Mouse (Mus musculus): ENCODE measurements at regions not wholly inside any gene's neighbourhood (a gene's known extent, or its start where the extent isn't known, plus 50 kb on each side); places are given as distances from the start of the nearest gene placed in this dataset.

DNA sequence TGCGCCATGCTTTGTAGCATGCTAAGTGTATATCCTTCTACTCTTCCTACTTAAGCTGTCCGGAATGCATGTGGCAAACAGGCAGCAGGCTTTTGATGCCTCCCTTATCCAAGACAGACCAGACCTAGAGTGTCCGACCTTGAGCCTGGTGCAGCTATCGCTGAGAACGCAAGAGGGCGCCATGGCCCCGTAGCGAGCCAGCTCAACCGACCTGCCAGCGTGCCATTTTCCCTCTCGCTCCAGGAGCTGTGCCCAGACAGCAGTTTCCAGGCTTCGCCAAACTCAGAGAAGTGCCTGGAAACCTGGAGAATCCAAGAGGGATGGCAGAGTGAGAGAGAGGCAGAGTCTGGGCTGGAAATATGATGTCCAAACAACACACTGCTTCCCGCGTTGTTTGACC, 155.8 kb upstream of the Gm12830 start:
- Histone ChIP-seq H3K27me3 (ENCODE audit: insufficient read depth, low read length) (peaks cover 32% of the 10 kb centered on the region), H3K4me1 (ENCODE audit: insufficient read depth, low read length) (peaks cover 17% of the 10 kb centered on the region), H3K9ac (replicated peaks; ENCODE audit: low read length) (no peak overlapping the region), H3K4me2 (replicated peaks; ENCODE audit: low read depth, low read length) (peak overlapping the region; percentile 42), H3K4me3 (ENCODE audit: low read length) (peak overlapping the region; percentile 22; the same call in 1 of the 2 replicates), H3K9me3 (ENCODE audit: low read length) (no peaks in the 10 kb centered on the region), H3K36me3 (ENCODE audit: insufficient read depth, low read length) (no peaks in the 10 kb centered on the region), H3K27ac (ENCODE audit: low read length) (no peak overlapping the region)
- 5% methylated on average over 14 of the region's 14 CpGs for WGBS
- ATAC-seq (ENCODE audit: low FRiP score, low TSS enrichment) = peak; percentile 86

DNA sequence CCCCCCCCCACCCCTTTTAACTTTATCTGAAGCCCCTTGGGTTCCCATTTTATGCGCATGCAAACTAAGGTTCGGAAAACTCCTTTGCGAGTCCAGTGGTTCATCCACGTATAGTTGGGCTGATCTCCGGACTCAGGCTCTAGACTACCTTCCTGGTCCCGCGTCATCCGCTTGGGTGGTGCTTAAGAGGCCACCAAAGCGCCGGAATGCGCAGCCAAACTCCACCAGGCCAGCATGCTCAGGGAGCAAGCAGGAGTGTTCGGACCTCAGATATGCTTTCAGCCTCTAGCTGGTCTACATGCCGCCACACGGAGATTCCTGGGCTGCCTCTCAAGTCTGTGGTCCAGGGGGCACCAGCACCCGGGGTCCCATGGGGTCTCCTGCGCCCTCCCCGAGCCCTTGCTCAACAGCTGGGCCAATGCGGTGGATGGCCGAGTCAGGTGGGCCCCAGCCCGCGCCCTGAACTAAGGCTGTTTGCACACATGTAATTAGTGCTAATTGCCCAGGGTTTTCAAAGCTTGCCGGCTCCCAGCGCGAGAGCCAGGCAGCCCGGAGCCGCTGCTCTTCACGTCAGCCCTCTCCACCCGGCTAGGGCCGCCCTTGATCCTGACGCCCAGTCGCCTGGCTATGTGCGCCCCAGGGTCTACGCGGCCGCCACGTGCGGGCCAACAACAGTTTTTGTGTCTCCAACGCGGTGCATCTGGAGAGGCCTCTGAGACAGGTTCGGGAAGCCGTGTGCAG, 155.1 kb upstream of the Gm12830 start:
- WGBS = 9% methylated on average over 41 of the region's 41 CpGs
- Histone ChIP-seq H3K27me3 (ENCODE audit: insufficient read depth, low read length) (peaks cover 32% of the 10 kb centered on the region), H3K4me1 (ENCODE audit: insufficient read depth, low read length) (peaks cover 17% of the 10 kb centered on the region), H3K4me2 (replicated peaks; ENCODE audit: low read depth, low read length) (peak overlapping the region; percentile 42), H3K27ac (ENCODE audit: low read length) (no peak overlapping the region), H3K4me3 (ENCODE audit: low read length) (peak overlapping the region; percentile 23), H3K9ac (replicated peaks; ENCODE audit: low read length) (peak overlapping the region; percentile 51), H3K9me3 (ENCODE audit: low read length) (no peaks in the 10 kb centered on the region), H3K36me3 (ENCODE audit: insufficient read depth, low read length) (no peaks in the 10 kb centered on the region)
- ATAC-seq (ENCODE audit: low FRiP score, low TSS enrichment) = peak; percentile 20

DNA sequence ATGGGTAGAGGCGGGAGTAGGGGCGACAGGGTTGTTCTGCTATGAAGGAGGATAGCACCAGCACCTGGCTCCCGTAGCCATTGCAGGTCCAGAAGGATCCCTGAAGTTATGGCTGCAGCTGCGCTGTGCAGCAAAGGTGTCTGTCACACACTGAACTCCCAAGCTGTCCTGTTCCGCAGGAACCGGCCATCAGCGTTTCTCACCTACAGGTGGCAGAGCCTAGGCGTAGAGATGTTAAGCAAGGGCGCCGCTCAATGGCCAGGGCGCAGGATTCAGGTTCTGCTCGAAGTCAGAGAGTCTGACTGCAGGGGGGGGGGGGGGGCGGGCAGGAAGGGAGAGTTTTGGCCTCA, 154.6 kb upstream of the Gm12830 start:
- Histone ChIP-seq H3K27me3 (ENCODE audit: insufficient read depth, low read length) (peaks cover 32% of the 10 kb centered on the region), H3K9me3 (ENCODE audit: low read length) (no peaks in the 10 kb centered on the region), H3K27ac (ENCODE audit: low read length) (no peak overlapping the region), H3K4me1 (ENCODE audit: insufficient read depth, low read length) (peaks cover 17% of the 10 kb centered on the region), H3K36me3 (ENCODE audit: insufficient read depth, low read length) (no peaks in the 10 kb centered on the region), H3K4me3 (ENCODE audit: low read length) (peak overlapping the region; percentile 23), H3K4me2 (replicated peaks; ENCODE audit: low read depth, low read length) (peak overlapping the region; percentile 42), H3K9ac (replicated peaks; ENCODE audit: low read length) (peak overlapping the region; percentile 51)
- WGBS = 19% methylated on average over 12 of the region's 13 CpGs
- ATAC-seq (ENCODE audit: low FRiP score, low TSS enrichment) = 0 out of 2 replicates have a peak, but pooled peaks have one; percentile 35

DNA sequence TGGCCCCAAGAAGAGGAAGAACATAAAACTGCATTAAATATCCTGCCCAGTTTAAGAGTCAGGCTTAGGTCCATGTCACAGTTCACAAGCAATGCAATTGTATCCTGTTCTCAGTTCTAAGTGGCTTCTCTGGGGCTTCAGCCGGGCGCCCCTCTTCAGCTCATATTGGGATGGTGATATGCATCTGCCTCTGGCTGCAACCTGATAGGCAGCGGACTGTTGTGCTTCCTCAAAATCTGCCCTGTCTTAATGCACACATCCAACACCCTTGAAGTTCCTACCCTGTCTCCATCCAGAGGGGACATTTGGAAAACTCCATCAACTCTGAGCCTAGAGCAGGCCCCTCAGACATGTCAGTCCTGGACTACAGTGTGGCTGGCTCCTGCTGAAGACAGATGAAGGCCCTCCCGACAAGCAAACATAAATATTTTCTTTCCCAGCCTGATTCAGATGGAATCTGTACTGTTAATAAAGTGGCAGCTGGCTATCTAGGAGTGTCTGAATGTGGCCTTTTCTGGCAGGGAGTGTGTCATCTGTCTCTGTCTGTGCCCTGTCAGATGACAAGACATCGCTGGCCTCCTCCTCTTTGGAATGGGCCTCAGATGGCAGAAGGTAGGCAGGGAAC, 149.3 kb upstream of the Gm12830 start:
- H3K27ac ChIP-seq (ENCODE audit: low read length) = no peak overlapping the region; the same call in 1 of the 2 replicates
- H3K9ac ChIP-seq (replicated peaks; ENCODE audit: low read length) = no peak overlapping the region
- H3K27me3 ChIP-seq (ENCODE audit: insufficient read depth, low read length) = peaks cover 10% of the 10 kb centered on the region
- peak; percentile 49 for ATAC-seq (ENCODE audit: low FRiP score, low TSS enrichment)
- 38% methylated on average over 5 of the region's 5 CpGs for WGBS
- no peaks in the 10 kb centered on the region for H3K36me3 ChIP-seq (ENCODE audit: insufficient read depth, low read length)
- H3K4me1 ChIP-seq (ENCODE audit: insufficient read depth, low read length) = peaks cover 12% of the 10 kb centered on the region
- no peak overlapping the region for H3K4me2 ChIP-seq (replicated peaks; ENCODE audit: low read depth, low read length)
- no peak overlapping the region for H3K4me3 ChIP-seq (ENCODE audit: low read length)
- H3K9me3 ChIP-seq (ENCODE audit: low read length) = no peaks in the 10 kb centered on the region

DNA sequence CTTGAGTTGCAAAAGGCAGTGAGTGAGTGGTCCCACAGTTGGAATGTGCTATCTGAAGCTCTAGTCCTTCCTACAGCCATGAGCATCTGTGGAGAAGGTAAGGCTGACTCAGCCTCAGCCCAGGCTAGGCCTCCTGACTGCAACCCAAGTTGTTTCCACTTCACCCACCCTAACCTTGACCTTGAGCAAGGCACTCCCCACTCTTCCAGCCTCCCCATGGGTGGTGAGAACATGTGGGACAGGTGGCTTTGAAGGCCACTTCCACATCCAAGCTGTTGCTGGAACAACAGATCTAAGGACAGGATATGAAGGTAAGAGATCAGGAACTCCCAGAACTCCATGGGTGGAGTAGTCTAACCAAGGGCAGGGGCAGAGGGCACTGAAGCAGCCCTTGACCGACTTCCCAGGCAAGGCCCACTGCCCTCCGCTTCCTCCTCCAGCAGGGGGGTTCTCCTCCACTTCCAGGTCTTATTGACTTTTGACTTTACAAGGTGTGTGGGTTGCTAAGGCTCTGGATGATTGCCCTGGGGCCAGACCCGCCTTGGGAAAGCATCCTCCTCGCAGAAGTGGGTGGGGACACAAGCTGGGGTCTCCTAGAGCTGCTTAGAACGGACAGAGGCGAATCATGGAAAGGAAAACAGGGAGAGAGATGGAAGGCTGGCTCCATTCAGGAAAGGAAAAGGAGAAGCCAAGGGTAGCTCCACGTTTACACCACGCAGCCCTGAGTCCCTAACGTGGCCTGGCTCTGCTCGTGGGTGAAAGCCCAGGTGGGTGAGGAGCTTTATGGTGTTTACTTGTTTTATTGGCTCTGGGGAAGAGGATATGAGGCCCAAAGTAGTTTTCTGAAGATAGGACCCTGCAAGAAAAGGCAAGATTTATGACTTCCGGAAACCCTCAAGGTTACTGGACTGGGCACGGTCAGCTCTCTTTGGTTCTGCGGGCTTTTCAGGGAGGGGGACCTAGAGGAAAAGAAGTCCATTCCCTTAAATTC, 144.3 kb upstream of the Gm12830 start:
- Histone ChIP-seq H3K36me3 (ENCODE audit: insufficient read depth, low read length) (no peaks in the 10 kb centered on the region), H3K4me3 (ENCODE audit: low read length) (no peak overlapping the region), H3K4me1 (ENCODE audit: insufficient read depth, low read length) (peaks cover 42% of the 10 kb centered on the region), H3K27me3 (ENCODE audit: insufficient read depth, low read length) (no peaks in the 10 kb centered on the region), H3K9ac (replicated peaks; ENCODE audit: low read length) (no peak overlapping the region), H3K4me2 (replicated peaks; ENCODE audit: low read depth, low read length) (no peak overlapping the region), H3K9me3 (ENCODE audit: low read length) (no peaks in the 10 kb centered on the region), H3K27ac (ENCODE audit: low read length) (peak overlapping the region; percentile 23; the same call in 1 of the 2 replicates)
- WGBS = 46% methylated on average over 13 of the region's 13 CpGs
- peak; percentile 31; the same call in 1 of the 2 replicates for ATAC-seq (ENCODE audit: low FRiP score, low TSS enrichment)

DNA sequence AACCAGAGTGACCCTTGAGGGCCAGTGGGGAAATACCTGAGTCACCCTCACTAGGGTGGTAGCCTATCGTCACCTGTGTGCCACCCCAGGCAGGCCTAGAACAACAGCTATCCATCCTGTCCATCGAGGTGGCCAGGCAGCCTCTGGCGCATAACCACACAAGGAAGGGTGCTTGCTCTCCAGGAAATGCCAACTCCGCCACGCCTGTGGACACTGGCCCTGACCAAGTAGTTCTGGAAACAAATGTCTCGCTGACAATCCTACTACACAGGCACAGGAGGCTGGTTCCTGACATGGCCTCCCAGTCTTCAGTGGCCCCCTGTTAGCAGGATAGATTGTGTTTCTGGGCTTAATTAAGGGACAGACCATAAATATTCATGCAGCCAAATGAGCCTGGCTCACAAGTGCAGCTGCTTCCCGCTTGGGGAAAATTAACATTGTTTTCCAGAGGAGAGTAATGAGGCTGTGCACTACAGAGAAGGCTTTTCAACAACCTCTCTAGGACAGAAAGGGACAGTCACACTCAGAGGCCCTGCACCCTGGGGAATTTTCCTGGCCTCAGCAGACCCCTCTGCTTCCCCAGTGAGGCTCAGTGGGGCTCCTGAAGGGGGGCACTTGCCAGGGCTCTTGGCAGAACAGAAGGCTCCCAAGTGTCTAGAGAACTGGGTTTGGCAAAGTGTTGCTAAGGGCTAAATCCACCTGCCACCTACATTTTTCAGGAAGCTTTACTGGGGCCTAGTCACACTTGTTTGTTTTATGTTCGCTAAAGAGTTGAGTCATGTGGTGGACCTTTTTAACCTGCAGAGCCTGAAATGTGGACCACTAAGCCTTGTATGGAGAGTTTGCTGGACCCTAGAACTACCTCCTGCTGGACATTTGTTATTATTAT, 143.2 kb upstream of the Gm12830 start:
- Histone ChIP-seq H3K9ac (replicated peaks; ENCODE audit: low read length) (no peak overlapping the region), H3K36me3 (ENCODE audit: insufficient read depth, low read length) (no peaks in the 10 kb centered on the region), H3K27me3 (ENCODE audit: insufficient read depth, low read length) (no peaks in the 10 kb centered on the region), H3K4me1 (ENCODE audit: insufficient read depth, low read length) (peaks cover 41% of the 10 kb centered on the region), H3K9me3 (ENCODE audit: low read length) (no peaks in the 10 kb centered on the region), H3K4me3 (ENCODE audit: low read length) (no peak overlapping the region), H3K4me2 (replicated peaks; ENCODE audit: low read depth, low read length) (no peak overlapping the region), H3K27ac (ENCODE audit: low read length) (peak overlapping the region; percentile 48)
- 42% methylated on average over 8 of the region's 8 CpGs for WGBS
- ATAC-seq (ENCODE audit: low FRiP score, low TSS enrichment) = peak; percentile 26; the same call in 1 of the 2 replicates

DNA sequence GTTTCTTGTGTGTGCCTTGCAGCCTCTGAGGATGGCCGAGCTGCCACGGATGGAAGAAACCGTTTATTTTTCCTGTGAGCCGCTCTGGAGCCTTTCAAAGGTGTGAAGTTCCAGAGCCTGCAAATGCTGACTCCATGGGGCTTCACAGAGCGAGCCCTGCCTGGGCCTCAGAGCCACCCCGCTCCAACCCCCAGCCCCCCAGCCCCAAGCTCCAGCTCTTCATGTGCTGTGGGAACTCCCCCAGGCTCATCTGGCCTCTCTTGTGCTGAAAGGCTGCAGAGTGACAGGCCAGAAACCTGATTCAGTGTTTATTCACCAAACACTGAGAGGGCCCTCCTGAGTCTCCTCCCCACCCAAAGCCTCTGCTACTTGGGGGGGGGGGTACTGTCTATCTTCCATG, 141.2 kb upstream of the Gm12830 start:
- H3K27me3 ChIP-seq (ENCODE audit: insufficient read depth, low read length) = peaks cover 2% of the 10 kb centered on the region; the same call in 1 of the 2 replicates
- peaks cover 41% of the 10 kb centered on the region for H3K4me1 ChIP-seq (ENCODE audit: insufficient read depth, low read length)
- peak; percentile 52 for ATAC-seq (ENCODE audit: low FRiP score, low TSS enrichment)

DNA sequence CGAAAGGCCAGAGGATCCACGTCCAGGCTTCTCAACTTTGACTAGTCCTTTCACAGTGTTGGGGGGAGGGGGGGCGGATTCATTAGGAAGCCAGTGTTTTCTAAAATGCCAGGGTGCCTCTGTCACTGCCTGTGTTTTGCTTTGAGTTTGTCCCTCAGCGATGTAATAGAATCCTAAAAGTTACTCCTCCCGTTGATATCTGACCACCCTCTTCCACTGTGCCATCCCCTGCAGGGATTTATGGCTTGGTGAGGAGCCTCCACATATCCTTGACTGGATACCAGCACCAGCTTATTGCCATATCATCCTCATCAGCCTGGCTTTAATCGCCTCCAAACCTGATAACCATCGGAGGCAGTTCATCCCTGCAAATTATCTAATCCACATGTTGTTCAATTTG, 138.6 kb upstream of the Gm12830 start:
- Histone ChIP-seq H3K4me2 (replicated peaks; ENCODE audit: low read depth, low read length) (no peak overlapping the region), H3K27ac (ENCODE audit: low read length) (no peak overlapping the region), H3K9me3 (ENCODE audit: low read length) (no peaks in the 10 kb centered on the region), H3K36me3 (ENCODE audit: insufficient read depth, low read length) (no peaks in the 10 kb centered on the region), H3K4me3 (ENCODE audit: low read length) (no peak overlapping the region), H3K27me3 (ENCODE audit: insufficient read depth, low read length) (peaks cover 2% of the 10 kb centered on the region; the same call in 1 of the 2 replicates), H3K9ac (replicated peaks; ENCODE audit: low read length) (no peak overlapping the region), H3K4me1 (ENCODE audit: insufficient read depth, low read length) (peaks cover 41% of the 10 kb centered on the region)
- ATAC-seq (ENCODE audit: low FRiP score, low TSS enrichment) = peak; percentile 21; the same call in 1 of the 2 replicates
- WGBS = 36% methylated on average over 7 of the region's 7 CpGs

More for the DNA sequence above, 141.2 kb upstream of the Gm12830 start:
- Histone ChIP-seq H3K9me3 (ENCODE audit: low read length) (no peaks in the 10 kb centered on the region), H3K4me3 (ENCODE audit: low read length) (no peak overlapping the region), H3K36me3 (ENCODE audit: insufficient read depth, low read length) (no peaks in the 10 kb centered on the region), H3K4me2 (replicated peaks; ENCODE audit: low read depth, low read length) (peak overlapping the region; percentile 4; the same call in 1 of the 2 replicates), H3K9ac (replicated peaks; ENCODE audit: low read length) (no peak overlapping the region), H3K27ac (ENCODE audit: low read length) (peak overlapping the region; percentile 71)
- WGBS = 17% methylated on average over 6 of the region's 6 CpGs

DNA sequence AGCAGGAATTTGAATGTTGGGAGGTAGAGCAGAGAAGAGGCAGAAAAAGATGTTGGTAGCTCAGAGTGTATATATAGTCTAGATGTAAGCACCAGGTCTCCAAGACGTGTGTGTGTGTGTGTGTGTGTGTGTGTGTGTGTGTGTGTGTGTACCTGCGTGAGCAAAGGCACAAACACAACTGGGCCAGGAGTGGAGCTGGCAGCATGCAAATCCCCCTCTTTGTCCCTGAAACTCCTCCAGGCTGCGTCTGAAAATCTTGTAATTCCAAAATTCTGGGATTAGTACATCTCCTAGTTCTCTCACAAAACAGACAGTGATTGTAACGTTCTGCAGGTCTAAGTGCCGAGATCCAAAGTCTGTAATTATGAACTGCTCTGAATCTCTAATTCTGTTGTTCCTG, 137.8 kb upstream of the Gm12830 start:
- peaks cover 40% of the 10 kb centered on the region for H3K4me1 ChIP-seq (ENCODE audit: insufficient read depth, low read length)
- no peak overlapping the region for H3K4me2 ChIP-seq (replicated peaks; ENCODE audit: low read depth, low read length)
- ATAC-seq (ENCODE audit: low FRiP score, low TSS enrichment) = no peak
- H3K27ac ChIP-seq (ENCODE audit: low read length) = peak overlapping the region; percentile 9
- no peak overlapping the region for H3K9ac ChIP-seq (replicated peaks; ENCODE audit: low read length)
- H3K4me3 ChIP-seq (ENCODE audit: low read length) = no peak overlapping the region
- no peaks in the 10 kb centered on the region for H3K9me3 ChIP-seq (ENCODE audit: low read length)
- peaks cover 2% of the 10 kb centered on the region; the same call in 1 of the 2 replicates for H3K27me3 ChIP-seq (ENCODE audit: insufficient read depth, low read length)
- 64% methylated on average over 5 of the region's 5 CpGs for WGBS
- H3K36me3 ChIP-seq (ENCODE audit: insufficient read depth, low read length) = no peaks in the 10 kb centered on the region

Data from kidney, embryonic 16.5 days (tissue).